Mouse (Mus musculus) myocyte (in vitro differentiated cells): ENCODE measurements around the gene Rnf157.

Experiments
- CEBPB ChIP-seq: IDR thresholded peaks from 2 replicates; pipeline ENCODE4 v1.6.1; 2011; ENCODE audit warnings: mild to moderate bottlenecking, moderate library complexity; ENCODE audit not compliant: poor library complexity, insufficient read depth, severe bottlenecking
- E2F4 ChIP-seq: IDR thresholded peaks from one replicate; pipeline ENCODE4 v1.6.1; 2011; ENCODE audit warnings: mild to moderate bottlenecking, control low read depth, moderate library complexity; ENCODE audit not compliant: insufficient read depth
- MAX ChIP-seq: IDR thresholded peaks from one replicate; pipeline ENCODE4 v1.6.1; 2011; ENCODE audit warnings: low read depth, mild to moderate bottlenecking, control low read depth
- MYOD1 ChIP-seq, 3 experiments: IDR thresholded peaks; one replicate each; pipeline ENCODE4 v1.6.1; 2011; ENCODE audit warnings: control low read depth in 2 of 3, low read depth in 2 of 3, mild to moderate bottlenecking in 2 of 3, moderate library complexity in 1 of 3; ENCODE audit not compliant: insufficient read length in 2 of 3, control insufficient read depth in 1 of 3
- MYOG ChIP-seq, 3 experiments: IDR thresholded peaks; one replicate each; pipeline ENCODE4 v1.6.1; 2011; ENCODE audit warnings: control low read depth in 2 of 3, low read depth in 2 of 3, mild to moderate bottlenecking in 2 of 3; ENCODE audit not compliant: insufficient read length in 2 of 3, control insufficient read depth in 1 of 3, insufficient read depth in 1 of 3
- POLR2A ChIP-seq: IDR thresholded peaks from one replicate; pipeline ENCODE4 v1.6.1; 2011; ENCODE audit warnings: low read depth, mild to moderate bottlenecking, control low read depth, moderate library complexity; ENCODE audit not compliant: insufficient read length
- POLR2AphosphoS2 ChIP-seq: IDR thresholded peaks from one replicate; pipeline ENCODE4 v1.6.1; 2011; ENCODE audit warnings: low read depth, control low read depth; ENCODE audit not compliant: insufficient read length
- SRF ChIP-seq: IDR thresholded peaks from one replicate; pipeline ENCODE4 v1.6.1; 2011; ENCODE audit warnings: low read depth; ENCODE audit not compliant: control insufficient read depth, insufficient read length
- TCF12 ChIP-seq: IDR thresholded peaks from one replicate; pipeline ENCODE4 v1.6.1; 2011; ENCODE audit warnings: mild to moderate bottlenecking, control low read depth; ENCODE audit not compliant: poor library complexity, insufficient read depth, severe bottlenecking
- TCF3 ChIP-seq: IDR thresholded peaks from one replicate; pipeline ENCODE4 v1.6.1; 2011; ENCODE audit warnings: low read depth, control low read depth; ENCODE audit not compliant: insufficient read length
- USF1 ChIP-seq: IDR thresholded peaks from one replicate; pipeline ENCODE4 v1.6.1; 2011; ENCODE audit warnings: low read depth, mild to moderate bottlenecking, control low read depth, moderate library complexity

- TF ChIP-seq USF1: no peak
- TF ChIP-seq POLR2A: no peak
- TF ChIP-seq TCF12: no peak
- TF ChIP-seq MYOD1 (IDR thresholded peaks at IDR 0.05; ENCODE audit: control insufficient read depth in 1 of 3, insufficient read length in 2 of 3, low read depth in 2 of 3): no peak
- TF ChIP-seq POLR2AphosphoS2: no peak
- no peak for TF ChIP-seq CEBPB
- no peak for TF ChIP-seq MYOG (IDR thresholded peaks at IDR 0.05; ENCODE audit: control insufficient read depth in 1 of 3, insufficient read depth in 1 of 3, insufficient read length in 2 of 3, low read depth in 2 of 3)
- TF ChIP-seq MAX: no peak
- TF ChIP-seq E2F4: no peak
- no peak for TF ChIP-seq SRF
- no peak for TF ChIP-seq TCF3
These were observed 795 bp upstream of the Rnf157 start for GRCm38 (mm10) chr11:116413631-116414022.
